Mouse (Mus musculus) spleen, postnatal 4 days (tissue): ENCODE data around the gene Ankrd39.

ENCODE experiments used
- DNase-seq, 2 experiments: peaks; one replicate each; pipeline ENCODE4 v3.0.0; 2022; ENCODE audit warnings: low spot score in 2 of 2

Gene Ankrd39

DNA sequence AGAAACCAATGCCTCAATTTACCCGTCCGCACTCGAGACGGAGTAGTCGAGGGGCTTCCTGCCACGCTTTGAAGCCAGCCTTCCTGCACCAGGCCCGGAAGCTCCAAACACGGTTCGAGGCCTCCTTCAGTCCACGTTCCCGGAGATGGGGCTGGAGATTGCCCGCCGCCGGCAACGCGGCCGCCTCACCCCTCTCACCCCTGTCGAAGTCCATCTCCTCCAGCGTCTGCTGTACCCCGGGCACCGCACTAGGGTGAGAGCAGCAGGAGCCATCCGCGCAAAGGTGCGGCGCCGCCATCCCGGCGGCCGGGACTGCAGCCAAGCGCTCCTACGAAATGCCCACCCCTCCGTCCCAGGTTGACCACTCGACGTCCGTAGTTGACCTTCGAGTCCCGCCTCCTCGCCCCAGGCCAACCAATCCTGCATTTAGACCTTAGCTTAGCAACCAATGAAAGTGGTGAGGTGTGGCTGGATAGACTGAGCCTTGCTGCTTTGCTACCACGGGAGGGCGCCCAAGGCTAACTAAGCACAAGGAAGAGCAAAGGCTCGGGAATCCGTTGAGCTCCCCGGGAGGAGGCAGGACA is at the start of gene Ankrd39:
Gene Ankrd39 (minus strand): TSS at position 558 of the 584 bp plus-strand sequence.
- DNase-seq, result peak; percentile 96 to 97

DNA sequence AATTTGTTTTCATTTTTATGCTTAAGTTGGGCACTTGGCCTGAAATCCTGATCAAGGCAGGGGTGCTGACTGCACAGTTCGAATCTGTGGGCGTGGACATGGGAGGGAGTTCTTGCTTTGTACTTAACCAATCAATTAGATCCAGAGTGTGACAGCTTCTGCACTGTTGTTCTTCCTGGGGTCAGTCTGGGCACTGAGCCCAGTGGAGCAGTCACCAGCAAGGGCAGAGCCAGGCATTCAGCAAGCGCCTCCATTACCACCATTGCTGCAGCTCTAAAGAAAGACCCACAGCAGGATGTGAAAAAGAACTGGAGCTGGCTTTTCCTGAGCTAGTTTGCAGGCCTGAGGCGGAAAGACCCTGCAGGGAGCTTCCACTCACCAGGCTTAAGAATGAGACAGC is 48.9 kb upstream of the Ankrd39 start:
- DNase-seq, result no peak

DNA sequence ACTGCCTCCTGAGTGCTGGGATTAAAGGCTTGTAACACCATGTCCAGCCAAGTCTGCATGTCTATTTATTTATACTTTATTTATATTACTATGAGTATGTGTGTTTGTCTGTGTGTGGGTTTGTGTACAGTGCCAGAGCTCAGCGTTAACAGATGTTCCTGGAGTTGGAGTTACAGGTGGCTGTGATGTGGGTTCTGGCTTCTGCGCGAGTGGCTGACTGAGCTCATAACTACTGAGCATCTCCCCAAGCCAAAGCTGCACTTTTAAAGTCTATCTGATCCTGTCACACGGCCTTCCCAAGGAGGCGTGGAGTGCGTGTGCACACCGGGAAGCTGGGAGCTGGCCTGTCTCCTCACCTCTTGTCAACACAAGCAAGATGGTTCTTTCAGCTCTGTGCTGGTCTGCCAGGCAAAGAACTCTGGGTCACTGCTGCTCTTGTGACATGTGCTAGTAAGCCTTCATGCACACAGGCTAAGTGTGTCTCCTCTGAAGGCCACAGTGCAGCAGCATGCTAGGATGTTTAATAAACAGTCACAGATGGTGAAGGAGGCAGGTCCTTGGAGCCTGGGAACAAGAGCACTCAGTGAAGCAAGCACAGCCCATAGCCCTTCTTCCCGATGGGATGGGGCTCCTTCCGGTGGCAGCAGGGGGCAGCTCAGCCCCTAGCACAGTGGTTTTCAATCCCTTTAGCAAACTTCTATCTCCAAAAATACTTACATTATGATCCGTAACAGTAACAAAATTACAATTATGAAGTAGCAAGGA is 48.1 kb upstream of the Ankrd39 start:
- DNase-seq, result no peak

DNA sequence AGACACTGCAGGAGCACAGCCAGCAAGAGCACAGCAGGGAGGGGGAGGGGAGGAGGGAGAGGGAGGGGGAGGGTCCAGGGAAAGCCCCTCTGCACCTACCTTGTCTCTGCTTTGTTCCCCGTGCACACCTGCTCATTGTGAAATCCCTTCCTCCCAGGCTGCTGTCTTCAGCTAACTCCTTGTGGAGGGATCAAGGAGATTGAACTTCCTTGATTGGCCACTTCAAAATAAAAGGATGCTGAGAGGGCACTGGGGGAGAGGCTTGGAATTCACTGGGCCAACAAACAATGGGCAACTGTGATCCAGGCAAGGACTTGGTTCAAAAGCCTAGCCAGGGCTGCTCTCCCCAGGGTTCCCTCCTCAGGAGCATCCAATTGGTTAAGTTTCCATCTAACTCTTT is 45.9 kb upstream of the Ankrd39 start:
- no peak for DNase-seq

DNA sequence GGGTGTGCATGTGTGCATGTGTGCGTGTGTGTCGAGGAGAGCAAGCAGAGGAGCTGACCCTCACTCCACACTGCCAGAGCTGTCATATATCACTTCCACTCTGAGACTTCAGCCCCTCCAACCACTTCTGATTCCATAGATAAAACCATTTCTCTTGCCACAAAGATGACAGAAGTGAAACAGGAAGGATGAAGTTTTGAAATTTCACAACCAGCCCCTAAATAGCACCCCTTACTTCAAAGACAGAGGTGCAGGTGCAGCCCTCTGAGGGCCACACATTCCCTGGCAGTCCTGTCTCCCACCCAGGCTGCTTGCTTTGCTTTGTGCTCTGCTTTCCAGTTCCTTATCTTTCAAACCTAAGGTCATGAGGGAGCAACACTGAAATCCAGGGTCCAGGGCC is 44.2 kb upstream of the Ankrd39 start:
- no peak for DNase-seq

DNA sequence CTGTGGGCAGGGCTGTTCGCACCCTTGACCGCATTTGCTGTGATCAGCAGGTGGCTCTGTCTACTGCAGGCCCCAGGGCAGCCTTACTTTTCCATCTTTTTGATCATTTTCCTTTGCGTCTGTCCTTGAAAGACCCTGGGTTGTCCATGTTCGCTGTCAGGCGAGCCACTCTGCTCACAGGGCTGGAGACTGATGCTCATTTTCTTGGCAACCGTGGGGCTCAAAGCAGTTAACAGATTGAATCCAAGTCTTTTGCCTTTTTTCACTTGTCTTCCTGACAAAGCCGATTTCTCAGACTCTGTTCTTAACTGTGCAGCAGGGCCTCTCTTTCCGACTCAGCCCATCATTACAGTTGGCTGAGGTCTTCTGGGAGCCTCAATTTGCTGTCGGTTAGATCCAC is 43.4 kb upstream of the Ankrd39 start:
- DNase-seq, result no peak

DNA sequence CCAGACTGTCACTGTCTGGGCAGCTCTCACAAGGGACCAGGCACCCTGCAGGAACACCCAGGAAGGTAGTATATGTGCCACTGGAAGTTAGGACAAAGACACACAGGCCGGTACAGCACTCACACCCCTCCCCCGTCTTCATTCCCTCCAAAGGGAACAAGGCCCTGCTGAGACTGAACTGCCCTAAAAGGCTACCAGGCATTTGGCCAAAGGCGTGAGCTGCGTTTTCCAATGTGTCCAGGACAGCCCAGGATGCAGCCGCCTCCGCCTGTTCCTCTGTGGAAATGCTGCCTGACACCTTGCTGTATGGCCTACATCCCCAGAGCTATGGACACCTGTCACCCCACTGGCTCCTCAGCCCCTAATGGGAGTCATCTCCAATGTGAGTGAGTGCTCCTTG is 42.2 kb upstream of the Ankrd39 start:
- no peak for DNase-seq

DNA sequence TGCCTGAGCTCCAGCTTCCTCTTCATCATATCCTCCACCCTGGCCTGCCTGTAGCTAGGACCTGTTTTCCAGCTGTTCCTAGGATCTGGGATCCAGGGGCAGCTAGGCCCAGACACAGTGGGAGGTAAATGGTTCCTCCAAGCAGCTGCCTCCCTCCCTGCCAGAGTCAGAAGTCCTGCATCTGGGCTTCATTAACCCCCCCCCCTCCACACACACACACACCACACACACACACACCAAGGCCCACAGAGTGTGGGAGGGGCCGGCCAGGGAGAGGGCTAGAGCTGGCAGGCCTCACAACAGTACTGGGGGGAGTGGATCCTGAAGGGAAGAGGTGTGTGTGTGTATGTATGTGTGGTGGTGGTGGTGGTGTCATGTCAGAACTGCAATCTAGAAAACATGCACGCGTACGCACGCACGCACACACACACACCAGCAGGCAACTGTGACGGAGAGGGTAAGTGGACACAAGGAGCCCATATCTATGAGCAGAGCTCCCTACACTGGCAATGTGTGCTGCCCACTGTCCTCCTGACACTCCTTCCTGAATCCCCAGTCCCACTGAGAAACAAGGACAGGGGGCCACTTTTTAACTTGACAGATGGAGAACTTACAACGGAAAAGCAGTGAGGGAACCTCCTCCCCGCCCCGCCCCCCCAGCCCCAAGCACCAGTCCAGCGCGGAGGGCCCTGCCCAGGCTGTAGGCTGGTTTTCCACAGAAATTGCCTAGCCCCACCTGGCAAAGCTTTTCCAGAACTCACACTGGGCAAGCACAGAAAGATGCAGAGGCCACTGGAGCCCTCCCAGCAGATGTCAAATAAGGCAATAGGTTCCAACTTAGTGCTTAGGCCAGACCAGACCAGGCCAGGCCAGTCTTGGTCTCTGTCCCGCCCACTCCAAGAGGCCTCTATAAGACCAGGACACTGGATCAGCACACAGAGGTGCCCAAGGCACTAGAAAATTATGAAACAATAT is 41.5 kb upstream of the Ankrd39 start:
- DNase-seq, result no peak

DNA sequence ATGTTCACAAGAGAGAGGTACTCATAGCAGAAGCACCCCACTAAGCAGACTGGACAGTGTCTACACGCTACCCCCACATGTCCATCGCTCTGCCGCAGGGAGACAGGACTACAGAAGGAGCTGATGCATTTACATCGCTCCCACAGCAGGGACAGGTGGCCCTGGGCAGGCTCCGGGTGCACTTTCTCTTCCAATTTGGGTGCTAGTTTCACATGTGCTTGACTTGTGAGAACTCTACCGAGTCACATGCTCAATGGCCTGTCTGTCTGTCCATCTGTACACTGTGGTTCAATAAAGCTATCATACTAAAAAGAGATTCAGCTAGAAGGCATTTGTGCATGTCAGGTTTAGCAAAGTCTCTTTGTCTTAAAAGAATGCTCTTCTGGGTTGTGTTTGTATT is 40.6 kb upstream of the Ankrd39 start:
- DNase-seq, result no peak

DNA sequence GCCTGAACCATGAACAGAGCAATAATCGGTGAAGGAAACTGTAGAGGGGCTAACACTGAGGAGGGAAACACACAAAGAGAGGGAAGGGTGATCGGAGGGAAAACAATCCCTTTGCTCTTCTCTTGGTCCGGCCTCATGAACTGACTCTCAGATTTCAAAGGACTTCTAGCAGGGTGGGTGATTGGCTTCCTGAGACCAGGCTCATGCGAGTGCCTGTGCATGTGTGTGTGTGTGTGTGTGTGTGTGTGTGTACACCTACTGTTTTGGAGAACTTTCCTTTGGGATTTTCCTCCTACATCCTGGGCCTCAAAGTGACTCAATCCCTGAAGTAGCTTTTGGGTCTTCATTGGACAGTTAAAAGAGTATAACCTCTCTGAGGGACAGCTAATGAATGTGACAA is 39.0 kb upstream of the Ankrd39 start:
- DNase-seq, result no peak

DNA sequence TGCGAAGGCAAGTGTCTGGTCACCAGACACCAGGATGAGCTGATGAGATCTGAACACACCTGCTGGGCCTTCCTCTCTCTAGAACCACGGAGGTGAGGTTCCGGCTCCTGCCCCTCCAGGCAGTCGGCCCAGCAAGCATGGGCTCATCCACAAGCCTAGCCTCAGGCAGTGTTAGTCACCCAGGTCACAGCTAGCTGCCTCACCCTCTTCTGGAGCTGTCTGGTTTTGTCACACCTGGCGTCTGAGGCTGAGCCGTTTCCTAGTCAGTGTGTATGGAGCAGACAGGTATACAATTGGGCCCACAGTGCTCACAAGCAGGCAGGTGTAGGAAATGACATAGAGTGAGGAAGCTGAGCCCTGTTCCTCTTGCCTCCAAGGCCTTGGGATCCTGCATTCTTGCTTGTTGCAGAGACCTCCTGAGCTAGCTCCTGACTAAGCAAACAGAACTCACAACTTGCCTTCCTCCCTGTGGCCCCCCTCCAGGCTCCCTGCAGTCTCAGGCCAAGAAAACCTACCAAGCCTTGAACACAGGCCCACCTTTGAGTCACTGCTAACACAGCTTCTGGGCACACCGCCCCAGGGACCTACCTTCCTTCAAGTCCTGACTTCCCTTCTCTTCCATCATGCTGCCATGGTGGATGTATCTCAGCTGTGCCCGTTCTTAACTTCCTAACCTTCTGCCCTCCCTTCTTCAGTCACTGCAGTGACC is 36.3 kb upstream of the Ankrd39 start:
- no peak for DNase-seq

DNA sequence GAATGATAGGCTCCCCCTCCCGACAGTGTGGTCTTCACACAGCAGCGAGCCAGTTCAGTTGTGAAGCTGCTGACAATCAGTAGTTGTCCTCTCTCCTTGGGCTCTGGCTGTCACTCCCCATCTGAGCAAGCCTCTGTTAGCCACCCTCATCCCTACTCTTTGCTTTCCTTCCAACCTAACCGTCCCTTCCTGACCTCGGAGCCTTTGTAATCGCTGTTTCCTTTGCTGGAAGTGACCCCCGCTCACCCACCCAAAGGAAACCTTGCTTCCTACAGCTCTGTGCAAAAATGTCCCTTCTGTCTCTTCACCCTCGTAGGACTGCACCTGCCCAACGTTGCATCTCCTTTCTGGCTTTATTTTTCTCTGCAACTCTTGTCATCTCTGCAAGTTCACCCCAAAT is 35.0 kb upstream of the Ankrd39 start:
- no peak for DNase-seq

DNA sequence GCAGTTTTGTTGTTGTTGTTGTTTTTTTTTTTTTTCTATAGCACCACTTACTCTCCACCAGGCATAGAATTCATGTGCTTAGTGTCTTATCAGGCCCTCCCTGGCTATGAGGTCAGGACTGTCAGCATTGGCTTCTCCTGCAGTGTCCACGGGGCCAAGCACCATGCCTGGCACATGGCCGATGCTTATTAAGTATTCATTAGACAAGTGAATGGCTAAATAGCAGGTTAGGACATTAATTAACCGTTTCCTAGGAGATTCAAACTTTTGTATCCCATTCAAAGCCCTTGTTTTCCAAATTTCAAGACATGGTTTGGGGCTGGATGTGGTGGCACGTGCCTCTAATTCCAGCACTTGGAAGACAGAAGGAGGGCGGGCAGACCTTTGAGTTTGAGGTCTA is 34.0 kb upstream of the Ankrd39 start:
- no peak for DNase-seq

DNA sequence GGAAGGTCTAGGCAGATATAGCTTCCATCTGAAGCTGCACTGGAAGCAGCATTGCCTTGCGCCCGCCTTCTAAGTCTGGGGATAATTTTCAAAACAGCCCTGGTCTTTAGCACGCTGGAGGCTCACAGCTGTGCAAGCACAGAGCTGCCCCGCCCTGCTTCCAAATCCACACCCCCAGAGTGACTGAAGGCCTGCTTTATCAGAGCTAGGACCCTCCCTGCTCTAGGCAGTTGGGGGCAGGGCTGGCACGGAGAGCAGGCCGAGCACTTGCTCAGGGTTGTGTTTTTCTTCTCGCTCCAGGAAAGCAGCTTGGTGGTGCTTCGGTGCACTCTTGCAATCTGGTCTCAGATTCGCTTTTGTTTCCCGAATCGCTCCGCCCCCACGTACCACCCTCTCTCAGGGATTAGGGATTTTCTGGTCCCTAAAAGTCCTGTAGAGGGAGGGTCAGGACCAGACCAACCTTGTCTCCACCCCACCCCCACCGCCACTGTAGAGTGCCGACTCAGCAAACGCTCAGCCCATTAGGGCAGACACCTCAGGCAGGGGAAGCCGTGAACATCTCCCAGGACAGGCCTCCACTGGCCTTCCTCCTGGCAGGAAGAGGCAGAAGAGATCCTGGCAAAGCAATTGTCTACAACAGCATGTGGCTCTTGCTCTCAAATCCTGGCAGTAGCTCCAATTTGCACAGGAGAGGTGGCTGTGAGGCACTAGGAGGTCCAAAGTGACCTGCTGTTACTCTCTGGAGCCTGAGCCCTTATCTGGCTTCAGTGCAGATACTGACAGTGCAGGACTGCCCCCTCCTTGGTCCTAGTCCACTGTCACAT is 33.4 kb upstream of the Ankrd39 start:
- DNase-seq, result no peak

DNA sequence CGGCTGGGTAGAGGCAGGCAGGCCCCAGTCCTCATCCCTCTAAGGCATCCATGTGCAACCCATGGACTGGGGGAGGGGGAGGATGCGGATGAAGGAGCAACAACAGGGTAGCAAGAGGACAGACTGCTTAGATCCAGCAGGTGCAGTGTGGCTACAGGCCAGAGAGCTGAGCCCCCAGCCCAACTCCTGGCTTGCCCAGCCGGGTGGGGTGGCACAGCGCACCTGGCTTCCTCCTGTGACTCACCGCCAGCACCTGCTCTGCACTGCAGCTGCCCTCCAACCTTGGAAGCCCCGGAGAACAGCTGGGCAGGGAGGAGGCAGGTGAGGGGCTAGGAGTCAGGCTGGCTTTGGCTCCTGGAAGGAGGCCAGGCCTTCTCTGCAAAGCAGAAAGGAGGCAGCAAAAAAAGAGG is 32.7 kb upstream of the Ankrd39 start:
- no peak for DNase-seq

DNA sequence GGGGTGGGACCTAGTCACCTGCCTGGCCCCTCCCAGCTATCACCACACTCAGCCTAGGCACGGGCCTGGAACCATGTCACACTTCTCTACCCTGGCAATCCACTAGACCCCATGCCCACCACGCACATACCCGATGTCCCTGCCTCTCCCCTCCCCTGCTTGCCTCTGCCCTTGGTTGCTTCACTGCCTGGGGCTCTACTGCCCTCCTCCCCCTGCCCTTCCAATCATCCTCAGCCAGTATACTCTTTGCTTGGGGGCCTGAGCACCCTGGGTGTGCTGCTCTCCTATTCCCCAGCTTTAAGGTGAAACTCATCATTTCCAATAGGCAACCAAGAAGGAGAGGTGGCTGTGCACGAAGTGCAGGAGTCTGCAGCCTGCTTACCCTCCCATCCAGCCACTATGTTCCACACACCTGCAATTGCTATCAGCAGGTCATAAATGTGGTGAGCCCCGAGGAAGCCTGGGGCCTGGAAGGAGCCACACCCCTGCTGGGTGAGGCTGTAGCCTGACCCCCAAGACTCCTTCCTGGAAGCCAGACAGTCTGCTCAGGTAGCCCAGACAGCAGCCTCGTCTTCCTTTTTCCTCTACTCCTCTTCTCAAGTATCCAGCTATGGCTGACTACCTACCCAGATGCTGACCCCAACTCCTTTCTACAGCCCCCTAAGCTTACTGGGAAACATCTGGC is 29.9 kb upstream of the Ankrd39 start:
- DNase-seq, result no peak

DNA sequence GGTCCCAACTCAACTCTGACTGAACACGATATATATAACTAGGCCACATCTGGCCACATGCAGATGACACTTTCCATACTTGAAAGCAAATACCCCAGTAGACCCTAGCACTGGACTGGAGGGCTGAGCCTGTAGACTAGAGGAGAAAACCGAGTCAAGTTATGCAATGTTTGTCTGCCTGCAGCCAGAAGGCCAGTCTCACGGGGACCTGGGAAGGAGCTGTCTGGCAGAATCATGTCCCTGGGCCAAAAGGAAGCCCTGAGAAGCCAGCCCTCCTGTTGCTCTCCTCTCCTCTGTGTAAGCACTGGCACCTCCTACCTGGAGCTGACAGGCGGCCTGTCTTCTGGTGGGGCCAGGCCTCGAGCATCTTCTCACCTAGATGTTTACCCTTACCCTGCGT is 28.1 kb upstream of the Ankrd39 start:
- DNase-seq, result no peak

DNA sequence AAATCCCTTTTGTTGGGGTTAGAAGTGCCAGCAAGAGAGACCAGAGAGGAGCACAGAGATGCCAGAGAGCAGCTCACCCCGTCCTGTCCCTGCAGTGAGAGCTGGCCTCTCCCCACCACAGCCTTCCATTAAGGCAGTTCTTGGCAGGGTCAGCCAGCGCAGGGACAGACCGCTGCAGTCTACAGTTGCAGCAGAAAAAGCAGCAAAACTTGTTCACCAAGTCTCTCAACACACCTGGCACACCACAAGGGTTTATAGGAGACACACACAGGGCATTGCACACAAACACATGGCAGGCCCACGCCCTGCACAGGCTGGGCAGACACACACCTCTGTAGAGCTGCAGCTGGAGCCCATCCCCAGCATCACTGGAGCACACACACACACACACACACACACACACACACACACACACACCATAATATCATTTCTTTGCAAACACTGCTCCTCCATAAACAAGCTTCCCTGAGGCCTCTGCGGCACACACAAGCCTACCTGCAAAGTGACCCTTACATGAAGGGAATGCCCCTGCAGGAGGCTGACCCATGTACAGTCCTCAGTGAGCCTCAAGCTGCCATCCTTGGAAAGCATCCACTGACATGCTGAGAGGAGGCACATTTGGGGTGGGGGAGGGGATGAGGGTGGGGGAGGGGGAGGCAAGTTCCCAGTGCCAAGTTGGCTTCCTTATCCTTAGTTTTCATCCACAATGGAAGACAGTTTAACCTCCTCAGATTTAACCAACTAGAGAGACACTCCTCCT is 27.1 kb upstream of the Ankrd39 start:
- no peak for DNase-seq

DNA sequence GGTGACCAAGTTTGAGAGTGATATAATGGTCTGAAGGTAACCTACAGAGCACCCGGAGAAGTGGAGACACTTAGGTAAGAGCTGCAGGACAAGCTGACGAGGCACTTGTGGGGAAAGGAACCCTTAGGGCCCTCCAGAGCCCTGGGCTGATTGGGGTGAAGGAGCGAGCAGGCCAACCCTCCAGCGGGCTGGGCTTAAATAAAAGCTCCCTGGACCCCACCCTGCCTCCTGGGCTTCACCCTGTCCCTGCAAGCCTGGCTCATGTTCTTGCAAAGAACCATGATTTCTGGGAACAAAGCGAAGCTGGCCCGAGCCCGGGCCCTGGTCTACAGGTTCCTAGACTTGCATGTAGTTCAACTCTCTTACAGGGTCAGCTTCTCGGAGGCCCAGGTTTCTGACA is 26.3 kb upstream of the Ankrd39 start:
- DNase-seq, result no peak

DNA sequence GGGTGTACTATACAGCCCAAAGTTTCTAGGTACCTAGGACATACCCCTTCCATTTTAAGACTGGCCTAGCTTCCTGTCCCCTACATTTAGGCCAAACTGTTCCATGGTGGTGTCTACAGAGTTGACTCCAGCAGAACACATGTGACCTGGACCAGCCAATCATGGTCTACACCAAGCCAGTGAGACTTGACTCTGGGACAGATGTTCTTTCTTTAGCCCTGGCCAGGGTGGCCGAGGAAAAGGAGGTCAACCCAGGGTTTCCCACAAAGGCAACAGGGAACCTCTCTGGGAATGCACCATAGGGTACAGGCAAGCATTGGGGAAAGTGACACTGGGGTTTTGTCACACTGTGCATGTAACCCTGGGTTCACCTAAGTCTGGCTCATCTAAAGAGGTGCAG is 25.5 kb upstream of the Ankrd39 start:
- DNase-seq, result no peak
